In the genomic region with DNA sequence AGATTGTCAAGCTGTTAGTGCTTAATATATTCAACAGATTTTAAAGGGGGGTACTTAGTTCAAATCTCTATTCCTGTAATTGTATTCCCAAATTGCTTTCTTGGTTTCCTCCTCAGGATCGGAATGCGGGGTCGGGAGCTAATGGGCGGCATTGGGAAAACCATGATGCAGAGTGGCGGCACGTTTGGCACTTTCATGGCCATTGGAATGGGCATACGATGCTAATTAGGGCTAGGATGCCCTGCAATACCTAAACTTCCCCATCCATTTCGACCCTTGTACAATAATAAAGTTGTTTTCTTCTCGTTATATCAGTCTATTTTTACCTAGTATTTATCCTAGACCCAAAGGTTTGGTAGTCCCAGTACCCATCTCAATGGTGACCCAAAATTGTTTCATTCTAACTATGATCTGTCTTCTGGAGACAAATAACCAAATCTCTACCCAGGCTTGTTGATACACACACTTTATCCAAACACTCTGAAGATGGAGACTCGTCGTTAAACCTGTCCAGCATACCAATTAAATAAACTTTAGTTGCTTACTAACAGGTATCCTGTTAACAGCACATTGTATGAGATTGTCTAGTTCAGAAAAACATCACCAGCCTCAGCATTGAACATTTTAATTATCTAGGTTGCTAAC, we compare ENCODE assay signal across 9 mouse cellular contexts. TPM values are rescaled to one million over a fixed set of nuclear protein-coding genes. Genes with fewer than 3 reads are reported as not detected.
A peak's percentile ranks its signal among the peaks of the same experiment; 100 is the strongest.
DNase-seq lines count a peak whose midpoint lies in the region; ATAC-seq and TF ChIP-seq lines count a peak whose summit lies in the region.
"Had no signal": no experiment of that assay in that cellular context is flagged by ENCODE, and none has a peak within 500 bp of the region (broad histone marks: within the 10 kb centered on the region; RNA-seq: fewer than 3 reads in every experiment).

No protein-coding gene starts in this region.

- TF ChIP-seq EP300 in heart, postnatal 0 days (IDR thresholded peaks at IDR 0.05; ENCODE audit: low read depth) = no peak

- peak overlapping the region; percentile 81 for H3K4me2 ChIP-seq in intestine, embryonic 14.5 days (ENCODE audit: low read length)
- H3K4me2 ChIP-seq in intestine, embryonic 16.5 days (ENCODE audit: low read depth, low read length) = no peak overlapping the region
- H3K4me2 ChIP-seq in heart, postnatal 0 days (ENCODE audit: low read depth, low read length) = peak overlapping the region; percentile 73; the same call in 1 of the 2 replicates
- H3K4me2 ChIP-seq in midbrain, embryonic 12.5 days (replicated peaks) = peak overlapping the region; percentile 54; the same call in 1 of the 2 replicates

- no peak for TF ChIP-seq CTCF in heart, postnatal 0 days (IDR thresholded peaks at IDR 0.05; ENCODE audit: low read depth)

- no peak overlapping the region for H3K4me3 ChIP-seq in intestine, embryonic 14.5 days (ENCODE audit: low read depth, low read length)
- no peak overlapping the region for H3K4me3 ChIP-seq in intestine, embryonic 16.5 days (ENCODE audit: low read length)
- H3K4me3 ChIP-seq in heart, postnatal 0 days (ENCODE audit: low read depth, low read length) = no peak overlapping the region
- peak overlapping the region; percentile 78; the same call in 1 of the 2 replicates for H3K4me3 ChIP-seq in midbrain, embryonic 12.5 days

- no peaks in the 10 kb centered on the region for H3K9me3 ChIP-seq in intestine, embryonic 14.5 days (ENCODE audit: control insufficient read depth, low read length)
- H3K9me3 ChIP-seq in intestine, embryonic 16.5 days (ENCODE audit: control insufficient read depth, low read length) = no peaks in the 10 kb centered on the region
- no peaks in the 10 kb centered on the region for H3K9me3 ChIP-seq in heart, postnatal 0 days (replicated peaks; ENCODE audit: control insufficient read depth, low read length)
- no peaks in the 10 kb centered on the region for H3K9me3 ChIP-seq in midbrain, embryonic 12.5 days

- H3K9ac ChIP-seq in intestine, embryonic 14.5 days (ENCODE audit: low read length) = no peak overlapping the region; the same call in 1 of the 2 replicates
- no peak overlapping the region for H3K9ac ChIP-seq in intestine, embryonic 16.5 days (ENCODE audit: low read depth, low read length)
- H3K9ac ChIP-seq in heart, postnatal 0 days (replicated peaks; ENCODE audit: low read depth, low read length) = no peak overlapping the region
- no peak overlapping the region for H3K9ac ChIP-seq in midbrain, embryonic 12.5 days (replicated peaks)

- no peak for DNase-seq in intestine, embryonic 14.5 days (ENCODE audit: low spot score)
- DNase-seq in adipocyte (ENCODE audit: low spot score) = peak; percentile 38
- no peak for DNase-seq in heart, postnatal 0 days (ENCODE audit: low spot score)
- DNase-seq in adrenal gland, postnatal 10 days = no peak
- no peak for DNase-seq in urinary bladder, postnatal 14 days (ENCODE audit: low spot score)
- no peak for DNase-seq in thymus, postnatal 4 days
- DNase-seq: gastrocnemius, postnatal 14 days had no signal

- ATAC-seq in intestine, embryonic 14.5 days (replicated peaks; ENCODE audit: low FRiP score, low TSS enrichment, low read depth) = no peak
- ATAC-seq in intestine, embryonic 16.5 days = no peak
- ATAC-seq in heart, postnatal 0 days (ENCODE audit: insufficient read depth, low read depth) = no peak
- no peak for ATAC-seq in midbrain, embryonic 12.5 days (ENCODE audit: low FRiP score, low read depth)

- H3K4me1 ChIP-seq in intestine, embryonic 14.5 days (replicated peaks; ENCODE audit: control insufficient read depth, insufficient read depth, low read length) = peaks cover 5% of the 10 kb centered on the region; the same call in 1 of the 2 replicates
- peaks cover 5% of the 10 kb centered on the region for H3K4me1 ChIP-seq in intestine, embryonic 16.5 days (ENCODE audit: control insufficient read depth, insufficient read depth, low read length)
- H3K4me1 ChIP-seq in heart, postnatal 0 days (ENCODE audit: control insufficient read depth, insufficient read depth) = peaks cover 4% of the 10 kb centered on the region; the same call in 1 of the 2 replicates
- H3K4me1 ChIP-seq in midbrain, embryonic 12.5 days = peaks cover 13% of the 10 kb centered on the region

- no peak overlapping the region for H3K27ac ChIP-seq in intestine, embryonic 14.5 days (ENCODE audit: low read depth)
- no peak overlapping the region for H3K27ac ChIP-seq in intestine, embryonic 16.5 days (ENCODE audit: low read length)
- no peak overlapping the region for H3K27ac ChIP-seq in heart, postnatal 0 days (ENCODE audit: low read depth)
- no peak overlapping the region for H3K27ac ChIP-seq in midbrain, embryonic 12.5 days (replicated peaks)

- 62% methylated on average over 11 of the region's 11 CpGs for WGBS in intestine, embryonic 14.5 days
- WGBS in intestine, embryonic 16.5 days = 61% methylated on average over 11 of the region's 11 CpGs
- 62% methylated on average over 11 of the region's 11 CpGs for WGBS in heart, postnatal 0 days
- 65% methylated on average over 11 of the region's 11 CpGs for WGBS in midbrain, embryonic 12.5 days

- H3K36me3 ChIP-seq in intestine, embryonic 14.5 days (ENCODE audit: control insufficient read depth, insufficient read depth, low read length) = peaks cover 46% of the 10 kb centered on the region
- H3K36me3 ChIP-seq in intestine, embryonic 16.5 days (ENCODE audit: control insufficient read depth, insufficient read depth, low read length) = peaks cover 6% of the 10 kb centered on the region
- H3K36me3 ChIP-seq in heart, postnatal 0 days (replicated peaks; ENCODE audit: control insufficient read depth, insufficient read depth, low read length) = peaks cover 52% of the 10 kb centered on the region
- peaks cover 42% of the 10 kb centered on the region for H3K36me3 ChIP-seq in midbrain, embryonic 12.5 days

- H3K27me3 ChIP-seq in intestine, embryonic 14.5 days (replicated peaks; ENCODE audit: control insufficient read depth, insufficient read depth, low read length) = no peaks in the 10 kb centered on the region
- no peaks in the 10 kb centered on the region for H3K27me3 ChIP-seq in intestine, embryonic 16.5 days (replicated peaks; ENCODE audit: control insufficient read depth, insufficient read depth, low read length)
- no peaks in the 10 kb centered on the region for H3K27me3 ChIP-seq in heart, postnatal 0 days (ENCODE audit: control insufficient read depth, insufficient read depth, low read length)
- H3K27me3 ChIP-seq in midbrain, embryonic 12.5 days = no peaks in the 10 kb centered on the region

RNA-seq across cellular contexts. Expression of a gene that starts 1.6 kb away (rescaled TPM):
- polyA plus RNA-seq in intestine, embryonic 14.5 days (2014; fragmentation: Nextera tagmentation; extraction: Ambion mirVana) = 51.1 and 52.8 TPM in 2 replicates
- polyA plus RNA-seq in intestine, embryonic 16.5 days (2015; fragmentation: Nextera tagmentation; extraction: Ambion mirVana) = 69.0 and 69.2 TPM in 2 replicates
- 104 and 106 TPM in 2 replicates for total RNA-seq in heart, postnatal 0 days (2014; rRNA removed; ENCODE audit: low replicate concordance)
- 71.4 and 75.1 TPM in 2 replicates for polyA plus RNA-seq in heart, postnatal 0 days (2015; fragmentation: Nextera tagmentation; extraction: Ambion mirVana)
- 32.1 and 32.7 TPM in 2 replicates for polyA plus RNA-seq in midbrain, embryonic 12.5 days (2016; fragmentation: Nextera tagmentation; extraction: Ambion mirVana)
- 10 to 100 TPM; 72.0 to 78.8 TPM for total RNA-seq in adrenal gland, postnatal 10 days (2021)

RNA-seq across cellular contexts. Expression of a gene that starts 1.8 kb away (rescaled TPM):
- 427 and 467 TPM in 2 replicates for polyA plus RNA-seq in intestine, embryonic 14.5 days (2014; fragmentation: Nextera tagmentation; extraction: Ambion mirVana)
- 358 and 367 TPM in 2 replicates for polyA plus RNA-seq in intestine, embryonic 16.5 days (2015; fragmentation: Nextera tagmentation; extraction: Ambion mirVana)
- 113 and 154 TPM in 2 replicates for total RNA-seq in heart, postnatal 0 days (2014; rRNA removed; ENCODE audit: low replicate concordance)
- polyA plus RNA-seq in heart, postnatal 0 days (2015; fragmentation: Nextera tagmentation; extraction: Ambion mirVana) = 607 and 610 TPM in 2 replicates
- polyA plus RNA-seq in midbrain, embryonic 12.5 days (2016; fragmentation: Nextera tagmentation; extraction: Ambion mirVana) = 422 and 434 TPM in 2 replicates
- 100 to 1,000 TPM; 406 to 407 TPM for total RNA-seq in adrenal gland, postnatal 10 days (2021)

RNA-seq across cellular contexts. Expression of a gene that starts 18.7 kb away (rescaled TPM):
- polyA plus RNA-seq in intestine, embryonic 14.5 days (2014; fragmentation: Nextera tagmentation; extraction: Ambion mirVana) = 13.3 and 13.6 TPM in 2 replicates
- polyA plus RNA-seq in intestine, embryonic 16.5 days (2015; fragmentation: Nextera tagmentation; extraction: Ambion mirVana) = 13.5 and 14.1 TPM in 2 replicates
- 25.7 and 36.5 TPM in 2 replicates for total RNA-seq in heart, postnatal 0 days (2014; rRNA removed; ENCODE audit: low replicate concordance)
- 4.1 and 6.2 TPM in 2 replicates for polyA plus RNA-seq in heart, postnatal 0 days (2015; fragmentation: Nextera tagmentation; extraction: Ambion mirVana)
- polyA plus RNA-seq in midbrain, embryonic 12.5 days (2016; fragmentation: Nextera tagmentation; extraction: Ambion mirVana) = 24.0 and 33.3 TPM in 2 replicates
- 10 to 100 TPM; 21.3 to 24.5 TPM for total RNA-seq in adrenal gland, postnatal 10 days (2021)

RNA-seq across cellular contexts. Expression of a gene that starts 33.8 kb away (rescaled TPM):
- polyA plus RNA-seq in intestine, embryonic 14.5 days (2014; fragmentation: Nextera tagmentation; extraction: Ambion mirVana) = 29.1 and 31.6 TPM in 2 replicates
- polyA plus RNA-seq in intestine, embryonic 16.5 days (2015; fragmentation: Nextera tagmentation; extraction: Ambion mirVana) = 16.5 and 19.3 TPM in 2 replicates
- total RNA-seq in heart, postnatal 0 days (2014; rRNA removed; ENCODE audit: low replicate concordance) = 33.2 and 35.0 TPM in 2 replicates
- polyA plus RNA-seq in heart, postnatal 0 days (2015; fragmentation: Nextera tagmentation; extraction: Ambion mirVana) = 8.8 and 9.5 TPM in 2 replicates
- polyA plus RNA-seq in midbrain, embryonic 12.5 days (2016; fragmentation: Nextera tagmentation; extraction: Ambion mirVana) = 47.4 and 49.5 TPM in 2 replicates
- total RNA-seq in adrenal gland, postnatal 10 days (2021) = 10 to 100 TPM; 23.3 to 25.0 TPM

RNA-seq across cellular contexts. Expression of a gene that starts 33.8 kb away (rescaled TPM):
- polyA plus RNA-seq in intestine, embryonic 14.5 days (2014; fragmentation: Nextera tagmentation; extraction: Ambion mirVana) = 46.2 and 50.3 TPM in 2 replicates
- polyA plus RNA-seq in intestine, embryonic 16.5 days (2015; fragmentation: Nextera tagmentation; extraction: Ambion mirVana) = 35.8 and 41.5 TPM in 2 replicates
- 47.5 and 55.5 TPM in 2 replicates for total RNA-seq in heart, postnatal 0 days (2014; rRNA removed; ENCODE audit: low replicate concordance)
- 18.3 and 18.6 TPM in 2 replicates for polyA plus RNA-seq in heart, postnatal 0 days (2015; fragmentation: Nextera tagmentation; extraction: Ambion mirVana)
- 53.2 and 55.5 TPM in 2 replicates for polyA plus RNA-seq in midbrain, embryonic 12.5 days (2016; fragmentation: Nextera tagmentation; extraction: Ambion mirVana)
- 10 to 100 TPM; 44.4 to 47.5 TPM for total RNA-seq in adrenal gland, postnatal 10 days (2021)
